Mouse (Mus musculus) heart, postnatal 0 days (tissue): ENCODE data around the gene Tlcd2. TPM values are rescaled to one million over a fixed set of nuclear protein-coding genes. Genes with fewer than 3 reads are reported as not detected.

Experiments used
- ATAC-seq: fragments of 200-750 bp; cut with Nextera tagmentation; 2 replicates; pipeline ENCODE4 v1.8.0; 2017; ENCODE audit warnings: low read depth, moderate number of reproducible peaks, moderate library complexity; ENCODE audit not compliant: insufficient read depth
- DNase-seq: peaks from one replicate; pipeline ENCODE4 v3.0.0-alpha.2; 2016; ENCODE audit warnings: low spot score
- H3K27ac ChIP-seq: fragments of 300-500 bp; sonication (generic); 2 replicates; pipeline ENCODE4 v1.5.1; 2014; ENCODE audit warnings: low read depth, mild to moderate bottlenecking
- H3K27me3 ChIP-seq: fragments of 300-500 bp; sonication (generic); 2 replicates; pipeline ENCODE4 v1.6.1; 2014; ENCODE audit warnings: low read length, mixed read lengths; ENCODE audit not compliant: control insufficient read depth, insufficient read depth
- H3K36me3 ChIP-seq: fragments of 300-500 bp; sonication (generic); replicated peaks from 2 replicates; pipeline ENCODE4 v1.6.1; 2014; ENCODE audit warnings: low read length, mixed read lengths; ENCODE audit not compliant: control insufficient read depth, insufficient read depth
- H3K4me1 ChIP-seq: fragments of 300-500 bp; sonication (generic); 2 replicates; pipeline ENCODE4 v1.6.1; 2014; ENCODE audit warnings: antibody characterized with exemption; ENCODE audit not compliant: control insufficient read depth, insufficient read depth
- H3K4me2 ChIP-seq: fragments of 300-500 bp; sonication (generic); 2 replicates; pipeline ENCODE4 v1.6.1; 2014; ENCODE audit warnings: low read depth, mild to moderate bottlenecking, low read length, moderate library complexity
- H3K4me3 ChIP-seq: fragments of 300-500 bp; sonication (generic); 2 replicates; pipeline ENCODE4 v1.5.1; 2014; ENCODE audit warnings: low read depth, low read length
- H3K9ac ChIP-seq: fragments of 300-500 bp; sonication (generic); replicated peaks from 2 replicates; pipeline ENCODE4 v1.6.1; 2014; ENCODE audit warnings: low read depth, low read length, mixed read lengths
- H3K9me3 ChIP-seq: fragments of 300-500 bp; sonication (generic); replicated peaks from 2 replicates; pipeline ENCODE4 v1.6.1; 2016; ENCODE audit warnings: low read length; ENCODE audit not compliant: control insufficient read depth
- CTCF ChIP-seq: IDR thresholded peaks from 2 replicates; pipeline ENCODE4 v1.5.1; 2016; ENCODE audit warnings: antibody characterized with exemption, control low read depth, low read depth
- EP300 ChIP-seq: IDR thresholded peaks from 2 replicates; pipeline ENCODE4 v1.6.1; 2016; ENCODE audit warnings: antibody characterized with exemption, low read depth
- WGBS: fragments of 180-500 bp; shearing (Covaris S2); extraction: QIAGEN DNeasy Blood & Tissue Kit; methylation state at CpG from one replicate; pipeline ENCODE4 v1.1.7; 2014; 5-methylcytosine and 5-hydroxymethylcytosine counted together
- polyA plus RNA-seq: library from polyadenylated mRNA; unstranded; fragments of >200 nt; fragmentation: Nextera tagmentation; extraction: Ambion mirVana; gene quantifications from 2 replicates; pipeline ENCODE4 v1.2.1, GENCODE M21; 2015
- total RNA-seq: library from RNA; depleted of rRNA; stranded (reverse); fragments of >200 nt; gene quantifications from 2 replicates; pipeline ENCODE4 v1.2.3, GENCODE M21; 2014; ENCODE audit warnings: low replicate concordance

Gene Tlcd2
- total and polyA plus RNA-seq, 2 experiments from 2014 or later, result 16.9 to 25.3 TPM

GRCm38 (mm10) chr11:75439951-75440350 lies 21.6 kb upstream of the Tlcd2 start:
- Histone ChIP-seq H3K4me2 (no peak overlapping the region), H3K9me3 (no peaks in the 10 kb centered on the region), H3K9ac (no peak overlapping the region), H3K4me1 (no peaks in the 10 kb centered on the region), H3K4me3 (no peak overlapping the region), H3K36me3 (peaks cover 23% of the 10 kb centered on the region), H3K27me3 (no peaks in the 10 kb centered on the region), H3K27ac (no peak overlapping the region)
- WGBS, result 85% methylated on average over 3 of the region's 3 CpGs
- no peak for DNase-seq
- ATAC-seq, result no peak
- no peak for TF ChIP-seq EP300
- TF ChIP-seq CTCF, result no peak

DNA sequence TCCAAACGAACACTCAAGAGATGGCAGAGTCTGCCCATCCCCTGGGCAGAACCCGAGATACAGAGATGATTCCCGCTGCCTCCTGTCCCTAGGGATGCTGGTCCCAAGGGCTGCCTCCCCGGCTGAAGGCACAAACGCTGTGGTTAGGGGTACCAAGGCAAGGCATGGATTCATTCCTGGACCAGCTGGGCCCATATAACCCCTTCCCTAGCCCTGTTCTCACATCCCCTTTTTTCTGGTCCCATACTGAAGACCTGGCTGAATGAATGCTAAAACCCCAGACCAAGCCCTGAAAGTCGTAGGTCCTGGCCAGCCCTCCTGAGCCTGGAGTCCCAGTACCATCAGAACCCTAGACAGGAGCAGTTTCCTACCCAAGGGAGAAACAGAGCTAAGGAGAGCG lies 20.5 kb upstream of the Tlcd2 start:
- Histone ChIP-seq H3K36me3 (peaks cover 28% of the 10 kb centered on the region), H3K4me3 (no peak overlapping the region), H3K4me1 (no peaks in the 10 kb centered on the region), H3K9me3 (no peaks in the 10 kb centered on the region), H3K27ac (no peak overlapping the region), H3K4me2 (no peak overlapping the region), H3K27me3 (no peaks in the 10 kb centered on the region), H3K9ac (no peak overlapping the region)
- TF ChIP-seq EP300 (no peak), CTCF (no peak)
- 74% methylated on average over 7 of the region's 7 CpGs for WGBS
- ATAC-seq, result no peak
- DNase-seq, result no peak

DNA sequence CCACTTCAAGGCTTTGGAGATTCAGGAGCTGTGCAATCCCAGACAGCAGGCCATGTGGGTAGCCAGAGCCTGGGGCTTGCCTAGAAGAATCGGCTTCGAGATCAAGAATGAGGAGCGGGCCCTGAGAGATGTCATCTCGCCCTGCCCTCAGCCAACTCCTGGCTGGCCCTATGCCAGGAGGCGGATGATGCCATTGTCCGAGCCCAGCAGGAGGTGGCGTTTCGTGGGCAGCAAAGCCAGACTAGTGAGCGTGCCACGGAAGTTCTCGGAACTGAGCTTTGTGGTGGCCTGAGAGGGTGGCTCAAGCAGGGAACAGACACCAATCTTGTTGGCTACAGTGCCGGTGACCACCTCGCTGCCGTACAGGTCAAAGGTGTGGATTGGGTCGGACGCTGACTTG lies 19.9 kb upstream of the Tlcd2 start:
- no peak overlapping the region for H3K27ac ChIP-seq

GRCm38 (mm10) chr11:75443711-75444110 lies 17.8 kb upstream of the Tlcd2 start:
- Histone ChIP-seq H3K36me3 (peaks cover 49% of the 10 kb centered on the region), H3K4me2 (no peak overlapping the region), H3K27ac (no peak overlapping the region), H3K27me3 (no peaks in the 10 kb centered on the region), H3K9me3 (no peaks in the 10 kb centered on the region), H3K4me3 (no peak overlapping the region), H3K4me1 (no peaks in the 10 kb centered on the region), H3K9ac (no peak overlapping the region)
- DNase-seq, result no peak
- WGBS, result 79% methylated on average over 8 of the region's 8 CpGs
- no peak for ATAC-seq
- TF ChIP-seq EP300 (no peak), CTCF (no peak)

More for the DNA sequence above, 19.9 kb upstream of the Tlcd2 start:
- Histone ChIP-seq H3K9me3 (no peaks in the 10 kb centered on the region), H3K9ac (no peak overlapping the region), H3K36me3 (peaks cover 28% of the 10 kb centered on the region), H3K27me3 (no peaks in the 10 kb centered on the region), H3K4me2 (no peak overlapping the region), H3K4me1 (no peaks in the 10 kb centered on the region), H3K4me3 (no peak overlapping the region)
- TF ChIP-seq CTCF, result no peak
- WGBS, result 88% methylated on average over 16 of the region's 16 CpGs
- DNase-seq (no peak), ATAC-seq (no peak)

DNA sequence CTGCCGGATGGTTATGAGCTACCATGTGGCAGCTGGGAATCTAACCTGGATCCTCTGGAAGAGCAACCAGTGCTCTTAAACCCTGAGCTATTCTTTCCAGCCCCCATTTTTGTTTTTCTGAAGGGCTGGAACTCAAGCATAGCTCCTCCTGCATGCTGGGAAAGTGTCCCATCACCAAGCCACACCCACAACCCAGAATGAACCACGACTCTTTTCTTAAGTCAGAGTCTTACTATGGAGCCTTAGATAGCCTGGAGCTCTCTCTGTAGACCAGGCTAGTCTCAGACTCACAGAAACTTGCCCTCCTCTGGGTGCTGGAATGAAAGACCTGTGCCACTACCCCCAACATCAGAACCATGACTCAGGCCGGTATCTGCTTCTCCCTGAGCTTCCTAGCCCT lies 12.9 kb upstream of the Tlcd2 start:
- Histone ChIP-seq H3K9ac (no peak overlapping the region), H3K27ac (no peak overlapping the region), H3K4me1 (peaks cover 4% of the 10 kb centered on the region), H3K27me3 (no peaks in the 10 kb centered on the region), H3K4me3 (no peak overlapping the region), H3K9me3 (no peaks in the 10 kb centered on the region), H3K4me2 (no peak overlapping the region), H3K36me3 (peaks cover 64% of the 10 kb centered on the region)
- DNase-seq (no peak), ATAC-seq (no peak)
- TF ChIP-seq CTCF (no peak), EP300 (no peak)
- 69% methylated on average over 3 of the region's 3 CpGs for WGBS

DNA sequence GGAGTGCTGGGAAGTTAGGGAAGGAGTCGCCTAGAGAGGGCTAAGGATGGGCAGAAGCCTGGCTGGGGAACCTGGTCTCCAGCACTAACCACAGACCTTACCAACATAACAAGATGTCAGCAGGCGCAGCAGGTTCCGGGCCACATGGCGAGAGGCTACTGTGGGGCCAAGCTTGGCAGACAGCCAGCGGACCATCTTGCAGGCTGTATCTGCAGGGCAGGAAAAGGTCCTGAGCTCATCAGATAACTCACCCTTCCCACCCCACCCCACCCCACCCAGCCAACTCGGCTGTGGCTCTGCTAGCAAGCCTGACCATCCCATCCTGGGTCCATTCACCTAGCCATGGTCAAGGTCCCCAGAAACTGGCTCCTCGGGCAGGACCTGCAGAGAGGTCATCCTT lies 11.8 kb upstream of the Tlcd2 start:
- Histone ChIP-seq H3K9me3 (no peaks in the 10 kb centered on the region), H3K4me2 (no peak overlapping the region), H3K4me1 (peaks cover 10% of the 10 kb centered on the region), H3K27ac (no peak overlapping the region), H3K27me3 (no peaks in the 10 kb centered on the region), H3K4me3 (no peak overlapping the region), H3K9ac (no peak overlapping the region), H3K36me3 (peaks cover 56% of the 10 kb centered on the region)
- WGBS, result 66% methylated on average over 7 of the region's 7 CpGs
- no peak for DNase-seq
- TF ChIP-seq CTCF, result no peak
- no peak for TF ChIP-seq EP300
- no peak for ATAC-seq
